Mouse (Mus musculus) olfactory bulb, adult 2 months (tissue): Measurements from ENCODE around the gene Pnmal1. TPM values are rescaled to one million over a fixed set of nuclear protein-coding genes. Genes with fewer than 3 reads are reported as not detected.

Source experiments
- H3K27ac ChIP-seq: fragments of 200-500 bp; 2 replicates; pipeline ENCODE4 v1.5.1; 2012; ENCODE audit warnings: low read depth, low read length; ENCODE audit not compliant: insufficient read depth
- H3K4me1 ChIP-seq: fragments of 200-500 bp; 2 replicates; pipeline ENCODE4 v1.6.1; 2012; ENCODE audit warnings: low read length; ENCODE audit not compliant: control insufficient read depth, insufficient read depth
- H3K4me3 ChIP-seq: fragments of 200-500 bp; 2 replicates; pipeline ENCODE4 v1.5.1; 2012; ENCODE audit warnings: mild to moderate bottlenecking, low read depth, low read length, moderate library complexity; ENCODE audit not compliant: insufficient read depth
- CTCF ChIP-seq: fragments of 200-500 bp; IDR thresholded peaks from 2 replicates; pipeline ENCODE4 v1.5.1; 2012; ENCODE audit warnings: low read depth, mild to moderate bottlenecking, low read length, moderate library complexity; ENCODE audit not compliant: insufficient read depth
- POLR2A ChIP-seq: fragments of 200-500 bp; IDR thresholded peaks from 2 replicates; pipeline ENCODE4 v1.6.1; 2012; ENCODE audit warnings: mild to moderate bottlenecking, low read depth, low read length, moderate library complexity; ENCODE audit not compliant: insufficient read depth
- WGBS: fragments of 180-500 bp; shearing (Covaris S2); methylation state at CpG from one replicate; pipeline ENCODE4 v1.1.7; 2018; 5-methylcytosine and 5-hydroxymethylcytosine counted together
- polyA plus RNA-seq: library from polyadenylated mRNA; stranded (reverse); fragments of >200 nt; gene quantifications from 2 replicates; pipeline ENCODE4 v1.2.4, GENCODE M21; 2012; ENCODE audit warnings: low replicate concordance; ENCODE audit not compliant: missing spikeins, insufficient read depth, insufficient read length

Pnmal1 gene
- polyA plus RNA-seq, 1 experiment: not detected

GRCm38 (mm10) chr7:16916342-16917265 is 42.9 kb upstream of the Pnmal1 start:
- 66% methylated on average over 30 of the region's 30 CpGs for WGBS
- no peak overlapping the region for H3K4me3 ChIP-seq
- H3K4me1 ChIP-seq: peaks cover 67% of the 10 kb centered on the region
- no peak for TF ChIP-seq CTCF
- no peak for TF ChIP-seq POLR2A
- no peak overlapping the region for H3K27ac ChIP-seq

DNA sequence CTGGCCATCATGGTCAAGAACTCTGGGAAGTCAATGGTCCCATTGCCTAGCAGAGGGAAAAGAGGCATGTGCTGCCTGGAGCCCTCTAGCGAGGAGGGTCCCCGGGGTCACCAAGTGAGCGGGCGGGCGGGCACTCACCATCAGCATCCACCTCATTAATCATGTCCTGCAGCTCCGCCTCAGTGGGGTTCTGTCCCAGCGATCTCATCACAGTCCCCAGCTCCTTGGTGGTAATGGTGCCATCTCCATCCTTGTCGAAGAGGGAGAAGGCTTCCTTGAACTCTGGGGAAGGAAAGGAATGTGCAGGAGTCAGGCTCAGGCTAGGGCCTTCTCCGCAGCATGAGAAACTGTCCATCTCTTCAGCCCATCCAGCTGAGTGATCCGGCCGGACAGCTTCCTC is 42.0 kb upstream of the Pnmal1 start:
- TF ChIP-seq CTCF (no peak), POLR2A (no peak)
- H3K27ac ChIP-seq: peak overlapping the region; percentile 54
- WGBS: 78% methylated on average over 11 of the region's 11 CpGs

GRCm38 (mm10) chr7:16918014-16918413 is 41.5 kb upstream of the Pnmal1 start:
- TF ChIP-seq CTCF (no peak), POLR2A (no peak)
- Histone ChIP-seq H3K4me3 (no peak overlapping the region), H3K4me1 (peaks cover 78% of the 10 kb centered on the region), H3K27ac (peak overlapping the region; percentile 54)
- WGBS: 22% methylated on average over 9 of the region's 9 CpGs

More for the DNA sequence above, 42.0 kb upstream of the Pnmal1 start:
- H3K4me1 ChIP-seq: peaks cover 75% of the 10 kb centered on the region
- H3K4me3 ChIP-seq: no peak overlapping the region

DNA sequence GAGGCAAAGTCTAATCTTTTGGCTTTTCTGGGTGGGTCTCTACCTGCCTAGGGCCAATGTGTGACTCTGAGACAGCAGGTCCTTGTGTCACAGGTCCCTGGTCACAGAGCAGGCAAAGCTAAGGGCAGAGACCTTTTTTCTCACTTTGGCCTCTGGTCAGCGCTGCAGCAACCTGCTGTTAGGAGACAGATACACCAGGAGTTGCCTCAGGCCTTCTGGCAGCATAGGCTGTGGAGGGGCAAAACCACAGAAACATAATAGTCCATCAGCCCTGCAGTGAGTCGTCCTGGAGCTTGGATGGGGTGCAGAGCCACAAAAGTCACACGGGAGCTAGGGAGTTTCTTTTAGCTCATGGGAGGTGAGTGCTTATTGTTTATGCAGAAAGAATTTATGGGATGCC is 40.8 kb upstream of the Pnmal1 start:
- peaks cover 78% of the 10 kb centered on the region for H3K4me1 ChIP-seq
- H3K27ac ChIP-seq: peak overlapping the region; percentile 38; the same call in 1 of the 2 replicates
- no peak overlapping the region for H3K4me3 ChIP-seq
- 54% methylated on average over 3 of the region's 3 CpGs for WGBS
- TF ChIP-seq CTCF (no peak), POLR2A (no peak)

DNA sequence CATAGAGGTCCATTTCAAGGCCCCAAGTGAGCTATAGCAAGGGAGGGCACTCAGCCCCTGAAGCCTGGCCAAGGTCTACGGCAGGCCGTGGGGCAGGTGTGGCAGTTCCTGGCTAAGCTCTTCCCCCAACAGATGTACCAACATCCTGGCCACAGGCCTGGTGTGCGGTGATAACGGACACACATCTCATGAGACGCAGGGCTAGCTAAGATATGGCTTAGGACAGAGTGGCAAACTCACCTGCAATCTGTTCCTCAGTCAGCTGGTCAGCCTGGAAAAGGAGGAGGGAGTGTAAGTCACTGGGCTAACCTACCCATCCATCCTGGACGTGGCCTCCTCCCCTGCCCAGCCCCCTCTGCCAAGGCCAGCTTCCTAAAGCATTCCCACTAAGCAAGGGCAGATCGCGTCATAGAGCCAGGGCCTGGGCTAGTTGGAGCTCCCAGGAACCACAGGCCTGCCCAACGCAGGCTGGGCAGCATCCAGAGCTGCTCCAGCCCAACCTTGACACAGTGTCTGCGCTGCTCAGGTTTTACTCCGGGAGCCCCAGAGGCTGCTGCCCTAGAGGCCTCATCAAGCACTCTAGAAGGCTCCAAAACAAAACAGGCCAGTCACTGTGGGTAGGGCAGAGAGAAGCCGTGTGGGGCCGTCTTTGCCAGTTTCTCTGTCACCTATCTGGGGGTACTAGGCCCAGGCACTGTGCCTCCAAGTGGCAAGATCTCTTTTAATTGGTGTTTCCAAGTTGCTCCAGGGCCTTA is 39.9 kb upstream of the Pnmal1 start:
- Histone ChIP-seq H3K4me1 (peaks cover 70% of the 10 kb centered on the region), H3K4me3 (peak overlapping the region; percentile 8), H3K27ac (no peak overlapping the region)
- WGBS: 43% methylated on average over 13 of the region's 13 CpGs
- TF ChIP-seq CTCF (no peak), POLR2A (no peak)

DNA sequence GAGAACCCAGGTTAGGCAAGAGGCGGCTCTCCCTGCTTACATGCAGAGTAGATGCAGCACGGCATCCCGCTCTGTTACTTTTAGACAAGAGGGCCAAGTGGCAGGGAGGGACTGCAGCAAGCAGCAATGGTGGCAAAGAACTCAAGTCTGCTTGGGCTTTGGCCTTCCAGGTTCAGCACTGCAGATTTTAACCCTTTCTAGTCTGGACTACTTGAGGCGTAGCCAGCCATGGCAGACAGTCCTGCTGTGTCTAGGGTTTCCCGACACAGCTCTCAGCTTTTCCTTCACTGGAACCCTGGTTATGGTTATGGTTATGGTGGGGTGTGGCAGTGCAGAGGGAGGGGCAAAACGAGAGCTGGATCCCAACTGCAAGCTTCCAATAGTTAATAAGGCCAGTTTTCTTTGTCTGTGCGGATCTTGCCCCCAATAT is 39.3 kb upstream of the Pnmal1 start:
- Histone ChIP-seq H3K27ac (no peak overlapping the region), H3K4me1 (peaks cover 69% of the 10 kb centered on the region), H3K4me3 (peak overlapping the region; percentile 8)
- 35% methylated on average over 7 of the region's 7 CpGs for WGBS
- no peak for TF ChIP-seq POLR2A
- TF ChIP-seq CTCF: no peak

- Histone ChIP-seq H3K27ac (peak overlapping the region; percentile 52), H3K4me1 (peaks cover 63% of the 10 kb centered on the region), H3K4me3 (peak overlapping the region; percentile 89)
- TF ChIP-seq CTCF (no peak), POLR2A (no peak)
- 18% methylated on average over 21 of the region's 21 CpGs for WGBS
These were observed 38.4 kb upstream of the Pnmal1 start for GRCm38 (mm10) chr7:16920818-16921791.

DNA sequence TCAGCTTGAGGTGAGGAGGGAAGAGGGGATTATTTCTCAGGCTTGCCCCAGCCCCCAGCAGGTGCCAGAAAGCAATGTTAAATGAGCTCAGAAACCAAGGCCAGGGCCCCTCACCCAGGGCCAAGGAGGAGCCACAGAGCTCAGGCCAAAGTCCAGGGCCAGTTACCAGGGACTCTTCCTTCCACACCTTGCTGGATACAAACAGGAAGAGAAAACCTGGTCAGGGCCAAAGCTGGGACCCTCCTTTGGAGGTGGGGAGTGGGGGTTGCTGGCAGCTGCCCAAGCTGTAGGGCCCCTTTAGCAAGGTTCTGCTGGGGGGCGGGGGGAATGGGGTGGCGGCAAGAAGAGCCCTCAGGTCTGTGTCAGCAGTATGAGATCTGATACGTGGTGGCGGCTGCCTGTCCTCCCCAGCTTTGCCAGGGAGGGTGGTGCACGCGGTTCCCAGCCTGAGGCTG is 37.6 kb upstream of the Pnmal1 start:
- TF ChIP-seq POLR2A (no peak), CTCF (no peak)
- Histone ChIP-seq H3K4me3 (peak overlapping the region; percentile 89), H3K4me1 (peaks cover 57% of the 10 kb centered on the region), H3K27ac (peak overlapping the region; percentile 52)
- 6% methylated on average over 6 of the region's 6 CpGs for WGBS
